Mouse (Mus musculus): ENCODE results near the gene Ajap1. TPM values are rescaled to one million over a fixed set of nuclear protein-coding genes. Genes with fewer than 3 reads are reported as not detected.
A peak's percentile ranks its signal among the peaks of the same experiment; 100 is the strongest.

Gene Ajap1
- total and polyA plus RNA-seq, 2 experiments from 2014 or later: 0.57 TPM; not detected in 1

- Histone ChIP-seq H3K27me3 (ENCODE audit: control insufficient read depth, insufficient read depth, low read length) (no peaks in the 10 kb centered on the region), H3K9ac (replicated peaks; ENCODE audit: low read depth, low read length) (no peak overlapping the region), H3K36me3 (replicated peaks; ENCODE audit: control insufficient read depth, insufficient read depth, low read length) (no peaks in the 10 kb centered on the region), H3K9me3 (replicated peaks; ENCODE audit: control insufficient read depth, low read length) (no peaks in the 10 kb centered on the region), H3K4me2 (ENCODE audit: low read depth, low read length) (no peak overlapping the region), H3K4me3 (ENCODE audit: low read depth, low read length) (no peak overlapping the region), H3K27ac (ENCODE audit: low read depth) (no peak overlapping the region), H3K4me1 (ENCODE audit: control insufficient read depth, insufficient read depth) (no peaks in the 10 kb centered on the region)
- ATAC-seq (ENCODE audit: insufficient read depth, low read depth): no peak
- TF ChIP-seq EP300 (IDR thresholded peaks at IDR 0.05; ENCODE audit: low read depth) (no peak), CTCF (IDR thresholded peaks at IDR 0.05; ENCODE audit: low read depth) (no peak)
- no peak for DNase-seq (ENCODE audit: low spot score)
- WGBS: 70% methylated on average over 6 of the region's 6 CpGs
These were observed 108.4 kb downstream of the Ajap1 start for GRCm38 (mm10) chr4:153374233-153374632.

GRCm38 (mm10) chr4:153373125-153373524 lies 109.5 kb downstream of the Ajap1 start:
- Histone ChIP-seq H3K4me3 (ENCODE audit: low read depth, low read length) (no peak overlapping the region), H3K4me2 (ENCODE audit: low read depth, low read length) (no peak overlapping the region), H3K27ac (ENCODE audit: low read depth) (no peak overlapping the region), H3K27me3 (ENCODE audit: control insufficient read depth, insufficient read depth, low read length) (no peaks in the 10 kb centered on the region), H3K4me1 (ENCODE audit: control insufficient read depth, insufficient read depth) (no peaks in the 10 kb centered on the region), H3K9ac (replicated peaks; ENCODE audit: low read depth, low read length) (no peak overlapping the region), H3K36me3 (replicated peaks; ENCODE audit: control insufficient read depth, insufficient read depth, low read length) (no peaks in the 10 kb centered on the region), H3K9me3 (replicated peaks; ENCODE audit: control insufficient read depth, low read length) (no peaks in the 10 kb centered on the region)
- no peak for TF ChIP-seq EP300 (IDR thresholded peaks at IDR 0.05; ENCODE audit: low read depth)
- TF ChIP-seq CTCF (IDR thresholded peaks at IDR 0.05; ENCODE audit: low read depth): no peak
- ATAC-seq (ENCODE audit: insufficient read depth, low read depth) (no peak), DNase-seq (ENCODE audit: low spot score) (no peak)
- WGBS: 84% methylated on average over 14 of the region's 14 CpGs

- ATAC-seq (ENCODE audit: insufficient read depth, low read depth): no peak
- Histone ChIP-seq H3K36me3 (replicated peaks; ENCODE audit: control insufficient read depth, insufficient read depth, low read length) (no peaks in the 10 kb centered on the region), H3K9ac (replicated peaks; ENCODE audit: low read depth, low read length) (no peak overlapping the region), H3K27ac (ENCODE audit: low read depth) (no peak overlapping the region), H3K9me3 (replicated peaks; ENCODE audit: control insufficient read depth, low read length) (no peaks in the 10 kb centered on the region), H3K4me3 (ENCODE audit: low read depth, low read length) (no peak overlapping the region), H3K4me2 (ENCODE audit: low read depth, low read length) (no peak overlapping the region), H3K27me3 (ENCODE audit: control insufficient read depth, insufficient read depth, low read length) (no peaks in the 10 kb centered on the region), H3K4me1 (ENCODE audit: control insufficient read depth, insufficient read depth) (no peaks in the 10 kb centered on the region)
- TF ChIP-seq CTCF (IDR thresholded peaks at IDR 0.05; ENCODE audit: low read depth) (no peak), EP300 (IDR thresholded peaks at IDR 0.05; ENCODE audit: low read depth) (no peak)
- no peak for DNase-seq (ENCODE audit: low spot score)
- WGBS: 44% methylated on average over 10 of the region's 10 CpGs
These were observed 113.9 kb downstream of the Ajap1 start for GRCm38 (mm10) chr4:153368620-153369159.

- no peak overlapping the region for H3K4me2 ChIP-seq (ENCODE audit: low read depth, low read length)
- H3K9ac ChIP-seq (replicated peaks; ENCODE audit: low read depth, low read length): no peak overlapping the region
- no peaks in the 10 kb centered on the region for H3K27me3 ChIP-seq (ENCODE audit: control insufficient read depth, insufficient read depth, low read length)
- WGBS: 34% methylated on average over 13 of the region's 13 CpGs
- ATAC-seq (ENCODE audit: insufficient read depth, low read depth) (no peak), DNase-seq (ENCODE audit: low spot score) (no peak)
- no peaks in the 10 kb centered on the region for H3K36me3 ChIP-seq (replicated peaks; ENCODE audit: control insufficient read depth, insufficient read depth, low read length)
- H3K4me3 ChIP-seq (ENCODE audit: low read depth, low read length): no peak overlapping the region
- no peak overlapping the region for H3K27ac ChIP-seq (ENCODE audit: low read depth)
- no peaks in the 10 kb centered on the region for H3K9me3 ChIP-seq (replicated peaks; ENCODE audit: control insufficient read depth, low read length)
- H3K4me1 ChIP-seq (ENCODE audit: control insufficient read depth, insufficient read depth): no peaks in the 10 kb centered on the region
- TF ChIP-seq EP300 (IDR thresholded peaks at IDR 0.05; ENCODE audit: low read depth): no peak
- TF ChIP-seq CTCF (IDR thresholded peaks at IDR 0.05; ENCODE audit: low read depth): no peak
These were observed 121.6 kb downstream of the Ajap1 start for GRCm38 (mm10) chr4:153360868-153361545.

GRCm38 (mm10) chr4:153358243-153358550 lies 124.4 kb downstream of the Ajap1 start:
- no peak overlapping the region for H3K4me2 ChIP-seq (ENCODE audit: low read depth, low read length)
- WGBS: 34% methylated on average over 7 of the region's 7 CpGs
- no peak for ATAC-seq (ENCODE audit: insufficient read depth, low read depth)
- H3K27me3 ChIP-seq (ENCODE audit: control insufficient read depth, insufficient read depth, low read length): no peaks in the 10 kb centered on the region
- peak; percentile 5 for DNase-seq (ENCODE audit: low spot score)
- H3K4me3 ChIP-seq (ENCODE audit: low read depth, low read length): no peak overlapping the region
- H3K27ac ChIP-seq (ENCODE audit: low read depth): no peak overlapping the region
- no peak overlapping the region for H3K9ac ChIP-seq (replicated peaks; ENCODE audit: low read depth, low read length)
- H3K36me3 ChIP-seq (replicated peaks; ENCODE audit: control insufficient read depth, insufficient read depth, low read length): no peaks in the 10 kb centered on the region
- no peaks in the 10 kb centered on the region for H3K4me1 ChIP-seq (ENCODE audit: control insufficient read depth, insufficient read depth)
- H3K9me3 ChIP-seq (replicated peaks; ENCODE audit: control insufficient read depth, low read length): no peaks in the 10 kb centered on the region
- no peak for TF ChIP-seq CTCF (IDR thresholded peaks at IDR 0.05; ENCODE audit: low read depth)

All from heart, postnatal 0 days (tissue).